Mouse (Mus musculus): ENCODE results near the gene Nim1k.

GRCm38 (mm10) chr13:119792791-119793404 lies 37.2 kb upstream of the Nim1k start:
- no peak for TF ChIP-seq CTCF (IDR thresholded peaks at IDR 0.05; ENCODE audit: control insufficient read depth, insufficient read depth, insufficient read length)
- no peak for TF ChIP-seq USF1 (IDR thresholded peaks at IDR 0.05; ENCODE audit: low read depth)
